Comparison of ENCODE assay signal across 8 mouse cellular contexts in the genomic region with DNA sequence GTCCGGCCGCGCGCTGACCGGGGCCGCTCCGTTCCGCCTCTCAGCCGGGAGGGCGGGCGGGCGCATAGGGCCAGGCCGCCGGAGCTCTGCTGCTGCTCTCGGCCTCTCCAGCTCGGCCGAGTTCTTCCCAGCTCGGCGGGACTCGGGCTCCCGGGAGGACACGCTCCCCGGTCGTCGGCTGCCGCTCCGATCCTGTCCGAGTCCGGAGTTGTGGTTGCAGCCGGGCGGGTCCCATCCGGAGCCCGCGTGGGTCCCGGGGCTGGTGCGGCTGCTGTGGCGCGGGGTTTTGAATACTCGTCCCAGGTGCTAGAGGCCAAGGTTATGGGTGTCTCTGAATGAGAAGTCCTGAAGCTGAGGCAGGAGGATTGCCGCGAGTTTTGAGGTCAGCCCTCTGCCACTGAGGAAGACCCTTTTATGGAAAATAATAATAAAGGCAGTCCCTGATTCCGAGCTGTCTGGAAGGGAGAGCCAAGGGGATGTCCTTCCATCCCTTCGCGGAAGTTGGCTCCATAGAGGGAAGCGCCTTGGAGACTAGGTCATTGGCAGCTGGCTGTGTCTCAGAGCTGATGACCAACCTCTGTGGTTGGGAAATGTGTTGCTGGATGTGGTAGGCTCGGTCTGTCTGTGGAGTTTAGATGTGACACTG. TPM values are rescaled to one million over a fixed set of nuclear protein-coding genes. Genes with fewer than 3 reads are reported as not detected.
DNase-seq lines count a peak whose midpoint lies in the region; ATAC-seq lines count a peak whose summit lies in the region.

No protein-coding gene starts in this region.

- peak overlapping the region; percentile 85 for H3K4me2 ChIP-seq in liver, embryonic 16.5 days (ENCODE audit: low read depth, low read length)

- WGBS in liver, embryonic 16.5 days (ENCODE audit: insufficient replicate concordance) = 0% methylated on average over 44 of the region's 46 CpGs

- peak overlapping the region; percentile 88 for H3K4me3 ChIP-seq in brown adipose tissue, adult 24 weeks (ENCODE audit: insufficient read depth, low read depth, low read length)
- peak overlapping the region; percentile 97 for H3K4me3 ChIP-seq in liver, embryonic 16.5 days (ENCODE audit: low read depth, low read length)

- peak overlapping the region; percentile 98 for H3K9ac ChIP-seq in liver, embryonic 16.5 days (ENCODE audit: low read depth, low read length)

- ATAC-seq in inflammation-experienced regulatory T-cells, adult 6 months = peak; percentile 61
- no peak for ATAC-seq in liver, embryonic 16.5 days (ENCODE audit: low read depth)

- no peaks in the 10 kb centered on the region for H3K9me3 ChIP-seq in liver, embryonic 16.5 days (replicated peaks; ENCODE audit: control insufficient read depth, low read length)

- peak; percentile 57 for DNase-seq in spleen, adult 12 weeks (ENCODE audit: low spot score)
- DNase-seq in spleen, adult 18-20 months = no peak
- peak; percentile 66 for DNase-seq in gastrocnemius, postnatal 10 days
- peak; percentile 45 to 58 for DNase-seq in natural killer cell, adult 2 months (ENCODE audit: low spot score in 2 of 2)
- DNase-seq in urinary bladder, postnatal 36 days (ENCODE audit: low spot score in 2 of 2) = peak; percentile 49 to 59

- H3K27ac ChIP-seq in brown adipose tissue, adult 24 weeks (replicated peaks; ENCODE audit: low read depth, low read length) = peak overlapping the region; percentile 80
- H3K27ac ChIP-seq in liver, embryonic 16.5 days (ENCODE audit: low read length) = peak overlapping the region; percentile 100

- peaks cover 13% of the 10 kb centered on the region; the same call in 1 of the 2 replicates for H3K4me1 ChIP-seq in brown adipose tissue, adult 24 weeks (ENCODE audit: control insufficient read depth, insufficient read depth, insufficient read length, low read length)
- H3K4me1 ChIP-seq in liver, embryonic 16.5 days (ENCODE audit: control insufficient read depth, low read depth, low read length) = peaks cover 48% of the 10 kb centered on the region

- no peaks in the 10 kb centered on the region for H3K36me3 ChIP-seq in liver, embryonic 16.5 days (ENCODE audit: control insufficient read depth, insufficient read depth)

- no peaks in the 10 kb centered on the region for H3K27me3 ChIP-seq in liver, embryonic 16.5 days (ENCODE audit: control insufficient read depth, insufficient read depth, low read depth, low read length)

RNA-seq across cellular contexts. Expression of a gene that starts 0.5 kb away (rescaled TPM):
- 16.7 and 19.1 TPM in 2 replicates for polyA plus RNA-seq in brown adipose tissue, adult 24 weeks (2012; ENCODE audit: insufficient read depth, insufficient read length, missing spikeins)
- 10 to 100 TPM; 33.3 to 39.3 TPM for total RNA-seq in gastrocnemius, postnatal 10 days (2021)
- 10 to 100 TPM; 31.3 to 40.9 (median 36.7) TPM for polyA plus RNA-seq in inflammation-experienced regulatory T-cells, adult 6 months (2017; shearing (Covaris generic))
- 20.9 and 23.1 TPM in 2 replicates for polyA plus RNA-seq in liver, embryonic 16.5 days (2015; fragmentation: Nextera tagmentation; extraction: Ambion mirVana)

RNA-seq across cellular contexts. Expression of a gene that starts 27.4 kb away (rescaled TPM):
- 1.2 and 1.5 TPM in 2 replicates for polyA plus RNA-seq in brown adipose tissue, adult 24 weeks (2012; ENCODE audit: insufficient read depth, insufficient read length, missing spikeins)
- 1 to 10 TPM; 3.9 to 5.7 TPM for total RNA-seq in gastrocnemius, postnatal 10 days (2021)
- 1 to 10 TPM; 2.1 to 3.0 (median 3.0) TPM for polyA plus RNA-seq in inflammation-experienced regulatory T-cells, adult 6 months (2017; shearing (Covaris generic))
- 5.7 and 7.0 TPM in 2 replicates for polyA plus RNA-seq in liver, embryonic 16.5 days (2015; fragmentation: Nextera tagmentation; extraction: Ambion mirVana)

RNA-seq across cellular contexts. Expression of a gene that starts 44.8 kb away (rescaled TPM):
- 19.1 and 22.1 TPM in 2 replicates for polyA plus RNA-seq in brown adipose tissue, adult 24 weeks (2012; ENCODE audit: insufficient read depth, insufficient read length, missing spikeins)
- total RNA-seq in gastrocnemius, postnatal 10 days (2021) = 10 to 100 TPM; 25.2 to 29.9 TPM
- 10 to 100 TPM; 11.2 to 13.4 (median 13.2) TPM for polyA plus RNA-seq in inflammation-experienced regulatory T-cells, adult 6 months (2017; shearing (Covaris generic))
- polyA plus RNA-seq in liver, embryonic 16.5 days (2015; fragmentation: Nextera tagmentation; extraction: Ambion mirVana) = 21.8 and 24.0 TPM in 2 replicates

Comparison
In these comparisons a context has a peak if more than half of its experiments do, and no peak if none do; other contexts are left out.
1. DNase-seq: peak in spleen, adult 12 weeks (single experiment), gastrocnemius, postnatal 10 days (single experiment), natural killer cell, adult 2 months (2 of 2) and urinary bladder, postnatal 36 days (2 of 2); none in spleen, adult 18-20 months (0 of 2).